Mouse (Mus musculus) frontal cortex, adult (tissue): ENCODE measurements at regions not wholly inside any gene's neighbourhood (a gene's known extent, or its start where the extent isn't known, plus 50 kb on each side); places are given as distances from the start of the nearest gene placed in this dataset.

Source experiments
- ATAC-seq: cut with Nextera tagmentation; 2 replicates; pipeline ENCODE4 v1.9.2; 2017; ENCODE audit warnings: mild to moderate bottlenecking, moderate library complexity, mixed read lengths; ENCODE audit not compliant: low TSS enrichment

GRCm38 (mm10) chr9:89532435-89532834 lies 90.5 kb downstream of the Minar1 start:
- no peak for ATAC-seq

GRCm38 (mm10) chr9:89524137-89524536 lies 98.8 kb downstream of the Minar1 start:
- ATAC-seq = no peak

- no peak for ATAC-seq
Observed at GRCm38 (mm10) chr9:89523705-89524104, 99.2 kb downstream of the Minar1 start.

GRCm38 (mm10) chr9:89508407-89509101 lies 114.4 kb downstream of the Minar1 start:
- no peak for ATAC-seq

- no peak for ATAC-seq
Observed at GRCm38 (mm10) chr9:89502083-89502482, 120.8 kb downstream of the Minar1 start.

GRCm38 (mm10) chr9:89497399-89497749 lies 125.6 kb downstream of the Minar1 start:
- no peak for ATAC-seq

- ATAC-seq = no peak
Observed at GRCm38 (mm10) chr9:89496729-89497398, 126.1 kb downstream of the Minar1 start.

GRCm38 (mm10) chr9:89487601-89488000 lies 135.3 kb downstream of the Minar1 start:
- ATAC-seq = 0 out of 2 replicates have a peak, but pooled peaks have one; percentile 23

GRCm38 (mm10) chr9:89479406-89479805 lies 143.5 kb downstream of the Minar1 start:
- no peak for ATAC-seq

- peak; percentile 93 for ATAC-seq
Observed at GRCm38 (mm10) chr9:89461190-89461589, 161.7 kb downstream of the Minar1 start.

- no peak for ATAC-seq
Observed at GRCm38 (mm10) chr9:89456666-89457065, 166.3 kb downstream of the Minar1 start.

GRCm38 (mm10) chr9:89449656-89450055 lies 173.3 kb downstream of the Minar1 start:
- ATAC-seq = no peak
